Mouse (Mus musculus) testis, postnatal 10 days (tissue): ENCODE measurements around the gene Adap1.

ENCODE experiments used
- DNase-seq: peaks from one replicate; pipeline ENCODE4 v3.0.0; 2021; ENCODE audit warnings: low spot score

Adap1 gene

GRCm38 (mm10) chr5:139286142-139286941, 39.1 kb downstream of the Adap1 start:
- DNase-seq, result no peak

- DNase-seq, result no peak
Measured at GRCm38 (mm10) chr5:139285383-139286067, 39.9 kb downstream of the Adap1 start.

GRCm38 (mm10) chr5:139283460-139284180, 41.8 kb downstream of the Adap1 start:
- no peak for DNase-seq

- peak; percentile 94 for DNase-seq
Measured at GRCm38 (mm10) chr5:139282191-139282590, 43.2 kb downstream of the Adap1 start.

- no peak for DNase-seq
Measured at GRCm38 (mm10) chr5:139281373-139282112, 43.9 kb downstream of the Adap1 start.

GRCm38 (mm10) chr5:139277287-139277686, 48.1 kb downstream of the Adap1 start:
- DNase-seq, result no peak

GRCm38 (mm10) chr5:139271994-139272554, 53.3 kb downstream of the Adap1 start:
- DNase-seq, result no peak

- no peak for DNase-seq
Measured at GRCm38 (mm10) chr5:139270806-139271521, 54.5 kb downstream of the Adap1 start.

- no peak for DNase-seq
Measured at GRCm38 (mm10) chr5:139267661-139268060, 57.8 kb downstream of the Adap1 start.

GRCm38 (mm10) chr5:139261403-139261802, 64.0 kb downstream of the Adap1 start:
- no peak for DNase-seq

GRCm38 (mm10) chr5:139259853-139260252, 65.6 kb downstream of the Adap1 start:
- no peak for DNase-seq

GRCm38 (mm10) chr5:139258371-139259035, 66.9 kb downstream of the Adap1 start:
- DNase-seq, result no peak

GRCm38 (mm10) chr5:139257818-139258217, 67.6 kb downstream of the Adap1 start:
- DNase-seq, result no peak

GRCm38 (mm10) chr5:139257265-139257664, 68.2 kb downstream of the Adap1 start:
- no peak for DNase-seq

- DNase-seq, result no peak
Measured at GRCm38 (mm10) chr5:139256211-139256765, 69.1 kb downstream of the Adap1 start.

GRCm38 (mm10) chr5:139255777-139256176, 69.6 kb downstream of the Adap1 start:
- DNase-seq, result no peak

- no peak for DNase-seq
Measured at GRCm38 (mm10) chr5:139254938-139255337, 70.5 kb downstream of the Adap1 start.

GRCm38 (mm10) chr5:139253301-139253741, 72.1 kb downstream of the Adap1 start:
- peak; percentile 75 for DNase-seq

GRCm38 (mm10) chr5:139252910-139253245, 72.5 kb downstream of the Adap1 start:
- DNase-seq, result no peak
